Mouse (Mus musculus): ENCODE data around the gene Il1b. TPM values are rescaled to one million over a fixed set of nuclear protein-coding genes. Genes with fewer than 3 reads are reported as not detected.

The Il1b gene
- polyA plus RNA-seq, 1 experiment from 2014 or later: 0.38 TPM

- Histone ChIP-seq H3K4me3 (no peak overlapping the region), H3K27me3 (replicated peaks) (no peaks in the 10 kb centered on the region), H3K9ac (no peak overlapping the region), H3K27ac (no peak overlapping the region), H3K36me3 (no peaks in the 10 kb centered on the region), H3K9me3 (replicated peaks) (no peaks in the 10 kb centered on the region), H3K4me1 (0 out of 2 replicates have a peak, but pooled peaks cover under 1% of the 10 kb centered on the region), H3K4me2 (no peak overlapping the region)
- ATAC-seq: no peak
- 30% methylated on average over 6 of the region's 6 CpGs for WGBS (ENCODE audit: insufficient replicate concordance)
These were observed 22.6 kb upstream of the Il1b start for GRCm38 (mm10) chr2:129393524-129393923.

DNA sequence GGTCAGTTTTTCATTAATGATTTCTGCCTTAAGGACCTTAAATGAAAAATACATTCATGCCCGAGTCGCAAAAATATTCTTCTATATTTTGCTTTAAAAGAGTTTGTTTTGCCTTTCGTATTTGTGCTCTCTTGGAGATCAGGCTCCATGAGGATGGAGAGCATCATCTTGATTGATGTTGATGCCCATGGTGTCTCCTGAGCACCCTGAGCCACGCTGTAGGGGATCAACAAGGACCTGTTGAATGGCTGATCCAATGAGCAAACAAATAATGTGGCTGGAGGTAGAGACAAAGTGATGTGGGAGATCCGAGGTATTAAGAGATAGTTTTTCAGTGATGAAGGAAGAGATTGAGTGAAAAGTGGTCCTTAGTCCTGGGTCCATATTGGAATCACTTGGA lies 19.2 kb upstream of the Il1b start:
- 67% methylated on average over 5 of the region's 5 CpGs for WGBS (ENCODE audit: insufficient replicate concordance)
- no peak for ATAC-seq

DNA sequence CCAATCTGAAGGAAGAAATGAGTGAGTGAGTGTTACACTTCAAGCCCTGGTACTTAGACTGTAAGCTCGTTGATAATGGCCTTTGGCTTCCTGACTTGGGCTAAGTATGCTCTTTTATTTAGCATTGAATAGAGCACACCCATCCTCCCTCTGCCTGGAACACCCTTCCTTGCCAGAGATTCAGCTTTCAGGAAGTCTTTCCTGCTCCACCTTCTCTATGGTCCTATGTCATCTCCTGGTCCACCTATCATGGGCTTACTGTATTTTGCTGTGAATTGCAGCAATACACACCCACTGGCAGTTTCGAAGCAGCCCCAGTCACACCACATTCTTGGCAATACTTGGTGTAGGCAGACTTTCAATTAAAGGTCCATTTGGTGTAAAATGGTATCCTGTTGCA lies 18.4 kb upstream of the Il1b start:
- no peak for ATAC-seq
- H3K4me1 ChIP-seq: 0 out of 2 replicates have a peak, but pooled peaks cover 2% of the 10 kb centered on the region
- no peak overlapping the region for H3K27ac ChIP-seq
- H3K4me3 ChIP-seq: no peak overlapping the region
- H3K27me3 ChIP-seq (replicated peaks): no peaks in the 10 kb centered on the region
- no peaks in the 10 kb centered on the region for H3K9me3 ChIP-seq (replicated peaks)
- 38% methylated on average over 2 of the region's 2 CpGs for WGBS (ENCODE audit: insufficient replicate concordance)
- H3K4me2 ChIP-seq: no peak overlapping the region
- no peaks in the 10 kb centered on the region for H3K36me3 ChIP-seq
- H3K9ac ChIP-seq: no peak overlapping the region

More for the DNA sequence above, 19.2 kb upstream of the Il1b start:
- H3K36me3 ChIP-seq: no peaks in the 10 kb centered on the region
- no peaks in the 10 kb centered on the region for H3K9me3 ChIP-seq (replicated peaks)
- H3K27me3 ChIP-seq (replicated peaks): no peaks in the 10 kb centered on the region
- H3K4me2 ChIP-seq: no peak overlapping the region
- 0 out of 2 replicates have a peak, but pooled peaks cover 2% of the 10 kb centered on the region for H3K4me1 ChIP-seq
- no peak overlapping the region for H3K4me3 ChIP-seq
- H3K27ac ChIP-seq: no peak overlapping the region
- no peak overlapping the region for H3K9ac ChIP-seq

GRCm38 (mm10) chr2:129385331-129385730 lies 14.4 kb upstream of the Il1b start:
- H3K9me3 ChIP-seq (replicated peaks): no peaks in the 10 kb centered on the region
- WGBS (ENCODE audit: insufficient replicate concordance): 66% methylated on average over 3 of the region's 3 CpGs

GRCm38 (mm10) chr2:129384272-129384660 lies 13.3 kb upstream of the Il1b start:
- H3K27ac ChIP-seq: no peak overlapping the region

More at GRCm38 (mm10) chr2:129385331-129385730, 14.4 kb upstream of the Il1b start:
- Histone ChIP-seq H3K36me3 (no peaks in the 10 kb centered on the region), H3K9ac (no peak overlapping the region), H3K27ac (no peak overlapping the region), H3K4me1 (0 out of 2 replicates have a peak, but pooled peaks cover 2% of the 10 kb centered on the region), H3K4me3 (no peak overlapping the region), H3K4me2 (no peak overlapping the region), H3K27me3 (replicated peaks) (no peaks in the 10 kb centered on the region)
- ATAC-seq: no peak

GRCm38 (mm10) chr2:129383512-129384271 lies 12.8 kb upstream of the Il1b start:
- H3K27me3 ChIP-seq (replicated peaks): no peaks in the 10 kb centered on the region
- H3K27ac ChIP-seq: no peak overlapping the region
- no peaks in the 10 kb centered on the region for H3K36me3 ChIP-seq
- H3K9ac ChIP-seq: no peak overlapping the region
- ATAC-seq: no peak
- no peaks in the 10 kb centered on the region for H3K9me3 ChIP-seq (replicated peaks)
- 70% methylated on average over 8 of the region's 8 CpGs for WGBS (ENCODE audit: insufficient replicate concordance)
- no peak overlapping the region for H3K4me2 ChIP-seq
- H3K4me1 ChIP-seq: 0 out of 2 replicates have a peak, but pooled peaks cover 2% of the 10 kb centered on the region
- H3K4me3 ChIP-seq: no peak overlapping the region

More at GRCm38 (mm10) chr2:129384272-129384660, 13.3 kb upstream of the Il1b start:
- ATAC-seq: no peak
- H3K9me3 ChIP-seq (replicated peaks): no peaks in the 10 kb centered on the region
- no peak overlapping the region for H3K4me2 ChIP-seq
- H3K4me3 ChIP-seq: no peak overlapping the region
- 0 out of 2 replicates have a peak, but pooled peaks cover 2% of the 10 kb centered on the region for H3K4me1 ChIP-seq
- H3K9ac ChIP-seq: no peak overlapping the region
- H3K27me3 ChIP-seq (replicated peaks): no peaks in the 10 kb centered on the region
- H3K36me3 ChIP-seq: no peaks in the 10 kb centered on the region
- 62% methylated on average over 8 of the region's 8 CpGs for WGBS (ENCODE audit: insufficient replicate concordance)

DNA sequence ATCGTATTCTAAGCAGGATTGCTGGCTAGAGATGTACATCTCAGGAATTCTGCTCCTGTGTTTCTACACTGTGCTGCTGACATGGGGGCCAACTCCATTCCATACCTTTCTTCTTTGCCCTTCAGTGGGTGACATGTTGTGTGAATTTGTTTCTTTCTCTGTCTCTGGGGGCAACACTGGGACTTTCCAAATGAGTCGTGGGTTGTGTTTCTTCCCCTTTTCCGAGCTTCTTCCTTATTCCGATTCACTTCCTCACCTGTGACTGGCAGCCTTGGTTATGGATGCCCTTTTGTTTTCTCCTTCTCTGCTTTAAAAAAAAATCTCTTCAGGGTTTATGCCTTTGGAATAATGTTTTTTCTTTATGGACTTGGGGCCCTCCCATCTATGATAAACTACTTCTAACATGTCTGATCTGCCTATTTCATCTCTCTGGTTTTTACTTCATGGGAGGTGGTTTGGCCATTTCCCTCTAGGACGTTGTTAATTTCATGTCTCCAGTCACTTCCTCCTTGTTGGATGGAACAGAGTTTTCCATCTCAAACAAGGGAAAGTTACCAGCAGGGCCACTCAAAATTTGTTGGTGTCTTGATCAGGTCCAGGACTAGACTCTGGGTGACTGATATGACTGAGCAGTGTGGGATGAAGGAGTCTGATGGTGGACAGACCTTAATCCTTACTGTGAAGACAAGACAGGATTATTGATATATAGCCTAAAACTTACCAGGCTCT lies 10.0 kb upstream of the Il1b start:
- no peak overlapping the region for H3K4me2 ChIP-seq
- no peaks in the 10 kb centered on the region for H3K9me3 ChIP-seq (replicated peaks)
- no peak for ATAC-seq
- no peak overlapping the region for H3K9ac ChIP-seq
- H3K36me3 ChIP-seq: no peaks in the 10 kb centered on the region
- 51% methylated on average over 5 of the region's 5 CpGs for WGBS (ENCODE audit: insufficient replicate concordance)
- no peaks in the 10 kb centered on the region for H3K27me3 ChIP-seq (replicated peaks)
- H3K27ac ChIP-seq: no peak overlapping the region
- H3K4me1 ChIP-seq: no peaks in the 10 kb centered on the region
- H3K4me3 ChIP-seq: no peak overlapping the region

GRCm38 (mm10) chr2:129380211-129380610 lies 9.3 kb upstream of the Il1b start:
- WGBS (ENCODE audit: insufficient replicate concordance): 56% methylated on average over 5 of the region's 5 CpGs
- Histone ChIP-seq H3K4me1 (no peaks in the 10 kb centered on the region), H3K36me3 (no peaks in the 10 kb centered on the region), H3K9ac (no peak overlapping the region), H3K27ac (no peak overlapping the region), H3K27me3 (replicated peaks) (no peaks in the 10 kb centered on the region), H3K9me3 (replicated peaks) (no peaks in the 10 kb centered on the region), H3K4me2 (no peak overlapping the region), H3K4me3 (no peak overlapping the region)
- ATAC-seq: no peak

DNA sequence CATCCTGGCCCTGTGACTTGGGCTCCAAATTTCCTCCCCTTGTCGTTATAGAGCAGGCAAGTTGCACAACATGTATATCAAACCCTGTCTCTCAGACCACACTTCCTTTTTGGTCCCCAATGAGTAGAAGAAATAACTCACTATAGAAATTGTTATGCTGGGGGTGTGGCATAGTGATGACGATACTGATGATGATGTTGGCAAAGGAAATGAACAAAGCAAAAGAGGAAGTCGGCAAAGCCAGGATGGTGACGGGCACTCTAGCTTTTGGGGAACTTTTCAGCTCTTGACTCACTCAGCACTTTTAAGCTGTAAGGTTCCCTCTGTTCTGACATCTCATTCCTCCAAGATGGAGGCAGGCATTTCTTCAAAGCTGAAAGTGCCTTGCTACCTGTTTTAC lies 2.4 kb upstream of the Il1b start:
- Histone ChIP-seq H3K9ac (no peak overlapping the region), H3K36me3 (no peaks in the 10 kb centered on the region), H3K27ac (no peak overlapping the region), H3K4me3 (no peak overlapping the region), H3K27me3 (replicated peaks) (no peaks in the 10 kb centered on the region), H3K4me2 (no peak overlapping the region), H3K9me3 (replicated peaks) (no peaks in the 10 kb centered on the region), H3K4me1 (peaks cover 12% of the 10 kb centered on the region)
- no peak for ATAC-seq
- 28% methylated on average over 4 of the region's 4 CpGs for WGBS (ENCODE audit: insufficient replicate concordance)

DNA sequence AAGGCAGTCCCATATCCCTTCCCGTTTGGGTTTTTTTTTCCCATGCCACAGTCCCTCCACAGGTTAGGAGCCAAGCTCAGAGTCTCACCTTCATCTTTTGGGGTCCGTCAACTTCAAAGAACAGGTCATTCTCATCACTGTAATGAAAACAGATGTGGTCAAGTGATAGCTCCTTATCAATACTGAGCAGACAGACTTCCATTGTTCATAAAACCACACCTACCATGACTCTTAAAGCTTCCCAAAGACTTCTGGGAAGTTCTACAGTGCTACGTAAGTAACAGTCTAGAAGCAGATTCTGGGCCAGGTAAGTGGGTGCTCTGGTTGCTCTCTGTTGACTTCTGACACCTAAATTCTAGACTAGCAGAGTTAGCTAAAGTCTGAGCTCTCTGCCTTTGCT lies 1.3 kb downstream of the Il1b start:
- 36% methylated on average over 3 of the region's 3 CpGs for WGBS (ENCODE audit: insufficient replicate concordance)
- 0 out of 2 replicates have a peak overlapping the region, but pooled peaks have one; percentile 11 for H3K4me2 ChIP-seq
- ATAC-seq: peak; percentile 63

GRCm38 (mm10) chr2:129368795-129369194 lies 2.1 kb downstream of the Il1b start:
- no peaks in the 10 kb centered on the region for H3K27me3 ChIP-seq (replicated peaks)
- 79% methylated on average over 5 of the region's 5 CpGs for WGBS (ENCODE audit: insufficient replicate concordance)
- H3K4me1 ChIP-seq: peaks cover 17% of the 10 kb centered on the region
- ATAC-seq: no peak
- H3K9me3 ChIP-seq (replicated peaks): no peaks in the 10 kb centered on the region
- no peak overlapping the region for H3K4me3 ChIP-seq
- H3K27ac ChIP-seq: no peak overlapping the region
- H3K36me3 ChIP-seq: no peaks in the 10 kb centered on the region
- no peak overlapping the region for H3K4me2 ChIP-seq
- no peak overlapping the region for H3K9ac ChIP-seq

More for the DNA sequence above, 1.3 kb downstream of the Il1b start:
- Histone ChIP-seq H3K4me1 (peaks cover 17% of the 10 kb centered on the region), H3K27ac (no peak overlapping the region), H3K4me3 (no peak overlapping the region), H3K27me3 (replicated peaks) (no peaks in the 10 kb centered on the region), H3K36me3 (no peaks in the 10 kb centered on the region), H3K9me3 (replicated peaks) (no peaks in the 10 kb centered on the region), H3K9ac (no peak overlapping the region)

GRCm38 (mm10) chr2:129368106-129368505 lies 2.8 kb downstream of the Il1b start:
- 25% methylated on average over 2 of the region's 2 CpGs for WGBS (ENCODE audit: insufficient replicate concordance)
- peak; percentile 30; the same call in 1 of the 2 replicates for ATAC-seq

More at GRCm38 (mm10) chr2:129368106-129368505, 2.8 kb downstream of the Il1b start:
- H3K27ac ChIP-seq: no peak overlapping the region
- H3K36me3 ChIP-seq: no peaks in the 10 kb centered on the region
- H3K4me3 ChIP-seq: no peak overlapping the region
- H3K27me3 ChIP-seq (replicated peaks): no peaks in the 10 kb centered on the region
- peaks cover 17% of the 10 kb centered on the region for H3K4me1 ChIP-seq
- H3K9me3 ChIP-seq (replicated peaks): no peaks in the 10 kb centered on the region
- H3K4me2 ChIP-seq: no peak overlapping the region
- no peak overlapping the region for H3K9ac ChIP-seq
